Mouse (Mus musculus) cerebellum, postnatal 14 days (tissue): Measurements from ENCODE around the gene Gm7980.
"Not testable (repeated sequence)": the region's sequence is repeated elsewhere in the genome, so short reads cannot be mapped to it uniquely, and the experiment has no call there.

ENCODE experiments used
- DNase-seq, 2 experiments: peaks; one replicate each; pipeline ENCODE4 v3.0.0; 2021; ENCODE audit warnings: mixed read lengths in 2 of 2

The Gm7980 gene

GRCm38 (mm10) chr14:41907190-41907589 is at the start of gene Gm7980:
Gene Gm7980 (minus strand): TSS chr14:41907290.
- DNase-seq: not testable (repeated sequence)

GRCm38 (mm10) chr14:41943695-41944094 is 36.6 kb upstream of the Gm7980 start, which contains the start of gene 1700024B05Rik:
Gene 1700024B05Rik (plus strand): TSS chr14:41943995.
- not testable (repeated sequence) for DNase-seq

- not testable (repeated sequence) for DNase-seq
Observed at GRCm38 (mm10) chr14:41924649-41925048, 17.6 kb upstream of the Gm7980 start, which contains the start of gene 1700049E17Rik1. Gene 1700049E17Rik1 (plus strand): TSS chr14:41924949.
